Mouse (Mus musculus): Measurements from ENCODE around the gene Cela1. TPM values are rescaled to one million over a fixed set of nuclear protein-coding genes. Genes with fewer than 3 reads are reported as not detected.

Cela1 gene
- polyA plus RNA-seq (2014; fragmentation: Nextera tagmentation; extraction: Ambion mirVana): 6.2 and 25.7 TPM in 2 replicates

- peaks cover 6% of the 10 kb centered on the region for H3K4me1 ChIP-seq (ENCODE audit: control insufficient read depth, insufficient read depth, low read length)
- peaks cover 11% of the 10 kb centered on the region for H3K9me3 ChIP-seq (ENCODE audit: control insufficient read depth, low read depth, low read length)
- H3K9ac ChIP-seq (replicated peaks; ENCODE audit: low read depth, low read length): no peak within 1 kb of the TSS
- H3K4me3 ChIP-seq (ENCODE audit: low read depth, low read length): no peak within 1 kb of the TSS
- 0 out of 2 replicates have a peak within 1 kb of the TSS, but pooled peaks have one; percentile 16 for H3K4me2 ChIP-seq (replicated peaks; ENCODE audit: low read depth, low read length)
- 69% methylated on average over 8 of the region's 8 CpGs for WGBS
- H3K36me3 ChIP-seq (ENCODE audit: control insufficient read depth, insufficient read depth, low read length): no peaks in the 10 kb centered on the region
- no peak for ATAC-seq (ENCODE audit: insufficient number of reproducible peaks, insufficient read depth, low FRiP score, low read depth)
- H3K27ac ChIP-seq (ENCODE audit: low read length): no peak within 1 kb of the TSS
- H3K27me3 ChIP-seq (ENCODE audit: control insufficient read depth, insufficient read depth, low read length): no peaks in the 10 kb centered on the region
Observed at GRCm38 (mm10) chr15:100687430-100687971, at the start of gene Cela1. TSS of gene Cela1 (minus strand) at chr15:100687921.

DNA sequence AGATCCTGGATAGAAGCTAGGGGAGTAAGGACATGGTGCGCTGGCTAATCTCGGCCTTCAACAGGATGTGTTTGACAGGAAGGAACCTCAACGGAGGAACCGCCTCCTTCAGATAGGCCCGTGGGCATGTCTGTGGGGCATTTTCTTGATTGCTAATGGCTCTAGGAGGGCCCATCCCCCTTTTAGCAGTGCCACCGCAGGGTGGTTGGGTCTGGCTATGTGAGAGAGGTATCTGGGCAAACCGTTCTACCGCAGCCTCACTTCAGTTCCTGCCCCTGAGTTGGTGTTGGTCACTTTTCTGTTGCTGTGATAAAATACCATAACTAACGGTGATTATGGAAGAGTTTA is 48.2 kb upstream of the Cela1 start:
- no peak overlapping the region for H3K4me3 ChIP-seq (ENCODE audit: low read depth, low read length)
- no peaks in the 10 kb centered on the region for H3K27me3 ChIP-seq (ENCODE audit: control insufficient read depth, insufficient read depth, low read length)
- no peaks in the 10 kb centered on the region for H3K4me1 ChIP-seq (ENCODE audit: control insufficient read depth, insufficient read depth, low read length)
- WGBS: 82% methylated on average over 9 of the region's 9 CpGs
- no peak overlapping the region for H3K9ac ChIP-seq (replicated peaks; ENCODE audit: low read depth, low read length)
- H3K4me2 ChIP-seq (replicated peaks; ENCODE audit: low read depth, low read length): no peak overlapping the region
- ATAC-seq (ENCODE audit: insufficient number of reproducible peaks, insufficient read depth, low FRiP score, low read depth): no peak
- H3K9me3 ChIP-seq (ENCODE audit: control insufficient read depth, low read depth, low read length): no peaks in the 10 kb centered on the region
- no peaks in the 10 kb centered on the region for H3K36me3 ChIP-seq (ENCODE audit: control insufficient read depth, insufficient read depth, low read length)
- H3K27ac ChIP-seq (ENCODE audit: low read length): no peak overlapping the region

GRCm38 (mm10) chr15:100735095-100735952 is 47.6 kb upstream of the Cela1 start:
- WGBS: 84% methylated on average over 14 of the region's 15 CpGs

GRCm38 (mm10) chr15:100732580-100732979 is 44.9 kb upstream of the Cela1 start:
- WGBS: 37% methylated on average over 5 of the region's 5 CpGs
- Histone ChIP-seq H3K9me3 (ENCODE audit: control insufficient read depth, low read depth, low read length) (no peaks in the 10 kb centered on the region; the same call in 1 of the 2 replicates), H3K36me3 (ENCODE audit: control insufficient read depth, insufficient read depth, low read length) (no peaks in the 10 kb centered on the region), H3K4me1 (ENCODE audit: control insufficient read depth, insufficient read depth, low read length) (peaks cover 6% of the 10 kb centered on the region; the same call in 1 of the 2 replicates), H3K27me3 (ENCODE audit: control insufficient read depth, insufficient read depth, low read length) (peaks cover 24% of the 10 kb centered on the region), H3K9ac (replicated peaks; ENCODE audit: low read depth, low read length) (no peak overlapping the region), H3K4me2 (replicated peaks; ENCODE audit: low read depth, low read length) (no peak overlapping the region), H3K27ac (ENCODE audit: low read length) (no peak overlapping the region), H3K4me3 (ENCODE audit: low read depth, low read length) (no peak overlapping the region)
- 0 out of 2 replicates have a peak, but pooled peaks have one; percentile 42 for ATAC-seq (ENCODE audit: insufficient number of reproducible peaks, insufficient read depth, low FRiP score, low read depth)

More at GRCm38 (mm10) chr15:100735095-100735952, 47.6 kb upstream of the Cela1 start:
- no peak for ATAC-seq (ENCODE audit: insufficient number of reproducible peaks, insufficient read depth, low FRiP score, low read depth)
- no peaks in the 10 kb centered on the region for H3K36me3 ChIP-seq (ENCODE audit: control insufficient read depth, insufficient read depth, low read length)
- H3K4me2 ChIP-seq (replicated peaks; ENCODE audit: low read depth, low read length): no peak overlapping the region
- no peaks in the 10 kb centered on the region for H3K9me3 ChIP-seq (ENCODE audit: control insufficient read depth, low read depth, low read length)
- H3K27me3 ChIP-seq (ENCODE audit: control insufficient read depth, insufficient read depth, low read length): 0 out of 2 replicates have a peak, but pooled peaks cover 3% of the 10 kb centered on the region
- H3K4me1 ChIP-seq (ENCODE audit: control insufficient read depth, insufficient read depth, low read length): no peaks in the 10 kb centered on the region
- H3K27ac ChIP-seq (ENCODE audit: low read length): no peak overlapping the region
- H3K4me3 ChIP-seq (ENCODE audit: low read depth, low read length): no peak overlapping the region
- H3K9ac ChIP-seq (replicated peaks; ENCODE audit: low read depth, low read length): no peak overlapping the region

DNA sequence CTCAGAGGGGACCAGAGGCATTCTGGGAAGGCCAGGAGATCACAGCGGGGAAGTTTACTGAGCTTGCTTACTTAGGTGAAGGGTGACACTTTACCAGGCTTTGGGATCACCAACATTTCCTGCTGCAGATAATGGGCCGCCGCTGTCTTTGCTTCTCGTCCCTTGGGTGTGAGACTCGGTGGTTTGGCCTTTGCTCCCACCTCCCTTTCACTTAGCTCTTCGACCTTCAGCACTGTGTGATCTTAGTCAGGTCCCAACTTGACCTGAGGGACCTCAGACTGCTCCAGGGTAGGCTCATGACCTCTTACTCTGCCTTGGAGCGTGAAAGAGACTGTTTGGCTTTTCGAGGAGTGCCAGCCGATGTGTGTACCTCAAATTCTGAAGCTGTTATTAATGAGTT is 43.4 kb upstream of the Cela1 start:
- Histone ChIP-seq H3K9ac (replicated peaks; ENCODE audit: low read depth, low read length) (no peak overlapping the region), H3K4me3 (ENCODE audit: low read depth, low read length) (no peak overlapping the region), H3K4me2 (replicated peaks; ENCODE audit: low read depth, low read length) (no peak overlapping the region), H3K27ac (ENCODE audit: low read length) (no peak overlapping the region), H3K9me3 (ENCODE audit: control insufficient read depth, low read depth, low read length) (no peaks in the 10 kb centered on the region; the same call in 1 of the 2 replicates), H3K4me1 (ENCODE audit: control insufficient read depth, insufficient read depth, low read length) (peaks cover 6% of the 10 kb centered on the region; the same call in 1 of the 2 replicates), H3K27me3 (ENCODE audit: control insufficient read depth, insufficient read depth, low read length) (peaks cover 24% of the 10 kb centered on the region), H3K36me3 (ENCODE audit: control insufficient read depth, insufficient read depth, low read length) (no peaks in the 10 kb centered on the region)
- no peak for ATAC-seq (ENCODE audit: insufficient number of reproducible peaks, insufficient read depth, low FRiP score, low read depth)
- 45% methylated on average over 9 of the region's 9 CpGs for WGBS

DNA sequence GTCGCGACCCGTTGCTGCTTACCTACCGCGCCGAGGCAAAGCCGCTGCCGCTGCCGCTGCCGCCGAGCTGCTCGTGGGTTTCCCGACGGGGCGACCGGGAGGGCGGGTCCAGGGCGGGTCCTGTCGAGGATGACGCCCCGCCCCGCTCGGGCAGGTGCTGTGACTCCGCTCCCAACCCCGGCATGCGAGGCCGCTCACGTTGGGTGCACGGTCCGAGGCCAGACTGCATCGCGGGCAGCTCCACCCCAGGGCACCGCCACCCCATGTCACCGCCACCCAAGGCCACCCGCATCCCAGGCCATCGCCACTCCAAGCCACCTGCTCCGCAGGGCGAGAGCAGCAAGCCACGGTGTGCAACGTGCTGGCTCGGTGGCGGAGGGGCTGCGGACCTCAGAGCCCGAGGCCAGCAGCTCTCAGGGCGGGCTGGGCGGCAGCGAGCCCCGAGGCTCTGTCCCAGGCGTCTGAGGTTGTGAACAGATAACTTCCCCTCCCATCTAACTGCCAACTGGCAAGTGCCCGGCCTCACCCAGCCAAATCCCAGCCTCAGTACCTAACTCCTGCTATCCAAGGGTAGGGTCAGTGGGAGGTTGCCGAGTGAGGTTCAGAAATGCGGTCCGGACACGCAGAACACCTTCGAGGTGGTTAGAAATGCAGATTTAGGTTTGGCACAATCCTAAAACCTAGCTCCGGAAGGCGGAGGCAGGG is 41.7 kb upstream of the Cela1 start, which contains the start of gene Galnt6:
Gene Galnt6 (minus strand): TSS at position 96 of the 705 bp plus-strand sequence.
- H3K27me3 ChIP-seq (ENCODE audit: control insufficient read depth, insufficient read depth, low read length): peaks cover 24% of the 10 kb centered on the region
- H3K27ac ChIP-seq (ENCODE audit: low read length): no peak within 1 kb of the TSS
- no peaks in the 10 kb centered on the region for H3K36me3 ChIP-seq (ENCODE audit: control insufficient read depth, insufficient read depth, low read length)
- peak within 1 kb of the TSS; percentile 33 for H3K4me3 ChIP-seq (ENCODE audit: low read depth, low read length)
- 8% methylated on average over 36 of the region's 57 CpGs for WGBS
- 0 out of 2 replicates have a peak, but pooled peaks have one; percentile 34 for ATAC-seq (ENCODE audit: insufficient number of reproducible peaks, insufficient read depth, low FRiP score, low read depth)
- no peaks in the 10 kb centered on the region; the same call in 1 of the 2 replicates for H3K9me3 ChIP-seq (ENCODE audit: control insufficient read depth, low read depth, low read length)
- H3K4me1 ChIP-seq (ENCODE audit: control insufficient read depth, insufficient read depth, low read length): peaks cover 6% of the 10 kb centered on the region; the same call in 1 of the 2 replicates
- no peak within 1 kb of the TSS for H3K9ac ChIP-seq (replicated peaks; ENCODE audit: low read depth, low read length)
- H3K4me2 ChIP-seq (replicated peaks; ENCODE audit: low read depth, low read length): peak within 1 kb of the TSS; percentile 55

GRCm38 (mm10) chr15:100728586-100728985 is 40.9 kb upstream of the Cela1 start:
- Histone ChIP-seq H3K27me3 (ENCODE audit: control insufficient read depth, insufficient read depth, low read length) (peaks cover 24% of the 10 kb centered on the region), H3K9me3 (ENCODE audit: control insufficient read depth, low read depth, low read length) (no peaks in the 10 kb centered on the region; the same call in 1 of the 2 replicates), H3K9ac (replicated peaks; ENCODE audit: low read depth, low read length) (no peak overlapping the region), H3K4me3 (ENCODE audit: low read depth, low read length) (peak overlapping the region; percentile 33), H3K4me1 (ENCODE audit: control insufficient read depth, insufficient read depth, low read length) (peaks cover 6% of the 10 kb centered on the region; the same call in 1 of the 2 replicates), H3K36me3 (ENCODE audit: control insufficient read depth, insufficient read depth, low read length) (no peaks in the 10 kb centered on the region), H3K27ac (ENCODE audit: low read length) (no peak overlapping the region), H3K4me2 (replicated peaks; ENCODE audit: low read depth, low read length) (peak overlapping the region; percentile 55)
- ATAC-seq (ENCODE audit: insufficient number of reproducible peaks, insufficient read depth, low FRiP score, low read depth): no peak
- 37% methylated on average over 9 of the region's 9 CpGs for WGBS

DNA sequence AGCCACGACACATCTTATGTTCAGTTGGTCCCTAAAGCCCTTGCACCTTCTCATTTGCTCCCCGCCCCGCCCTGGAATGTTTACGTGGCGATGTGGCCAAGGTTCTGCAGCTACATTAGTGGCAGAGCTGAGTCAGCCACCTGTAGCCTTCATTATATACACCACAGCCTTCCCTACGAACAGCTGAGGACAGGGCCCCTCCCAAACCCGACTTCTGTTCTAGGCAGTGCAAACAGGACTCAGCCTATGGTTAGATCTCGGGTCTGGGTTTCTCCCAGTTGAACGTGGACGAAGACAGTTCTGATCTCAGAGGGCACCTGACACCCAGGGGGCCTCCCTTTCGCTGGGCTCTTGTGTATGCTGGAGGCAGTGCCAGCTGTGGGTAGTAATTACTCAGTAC is 40.1 kb upstream of the Cela1 start:
- no peak overlapping the region for H3K4me3 ChIP-seq (ENCODE audit: low read depth, low read length)
- no peaks in the 10 kb centered on the region for H3K36me3 ChIP-seq (ENCODE audit: control insufficient read depth, insufficient read depth, low read length)
- WGBS: 71% methylated on average over 11 of the region's 11 CpGs
- no peak overlapping the region for H3K9ac ChIP-seq (replicated peaks; ENCODE audit: low read depth, low read length)
- no peak overlapping the region for H3K27ac ChIP-seq (ENCODE audit: low read length)
- H3K9me3 ChIP-seq (ENCODE audit: control insufficient read depth, low read depth, low read length): no peaks in the 10 kb centered on the region; the same call in 1 of the 2 replicates
- peaks cover 24% of the 10 kb centered on the region for H3K27me3 ChIP-seq (ENCODE audit: control insufficient read depth, insufficient read depth, low read length)
- no peak overlapping the region for H3K4me2 ChIP-seq (replicated peaks; ENCODE audit: low read depth, low read length)
- 0 out of 2 replicates have a peak, but pooled peaks have one; percentile 42 for ATAC-seq (ENCODE audit: insufficient number of reproducible peaks, insufficient read depth, low FRiP score, low read depth)
- H3K4me1 ChIP-seq (ENCODE audit: control insufficient read depth, insufficient read depth, low read length): peaks cover 6% of the 10 kb centered on the region; the same call in 1 of the 2 replicates
